Mouse (Mus musculus) cortical plate, adult 2 months (tissue): ENCODE measurements around the gene Prkacb.

Experiments
- CTCF ChIP-seq: fragments of 200-500 bp; IDR thresholded peaks from 2 replicates; pipeline ENCODE4 v1.5.1; 2011; ENCODE audit warnings: mild to moderate bottlenecking, control low read depth, low read length; ENCODE audit not compliant: insufficient read depth; ENCODE audit errors: extremely low read depth
- POLR2A ChIP-seq: fragments of 200-500 bp; IDR thresholded peaks from 2 replicates; pipeline ENCODE4 v1.6.1; 2011; ENCODE audit warnings: mild to moderate bottlenecking, low read length, control low read depth; ENCODE audit not compliant: insufficient read depth; ENCODE audit errors: extremely low read depth

DNA sequence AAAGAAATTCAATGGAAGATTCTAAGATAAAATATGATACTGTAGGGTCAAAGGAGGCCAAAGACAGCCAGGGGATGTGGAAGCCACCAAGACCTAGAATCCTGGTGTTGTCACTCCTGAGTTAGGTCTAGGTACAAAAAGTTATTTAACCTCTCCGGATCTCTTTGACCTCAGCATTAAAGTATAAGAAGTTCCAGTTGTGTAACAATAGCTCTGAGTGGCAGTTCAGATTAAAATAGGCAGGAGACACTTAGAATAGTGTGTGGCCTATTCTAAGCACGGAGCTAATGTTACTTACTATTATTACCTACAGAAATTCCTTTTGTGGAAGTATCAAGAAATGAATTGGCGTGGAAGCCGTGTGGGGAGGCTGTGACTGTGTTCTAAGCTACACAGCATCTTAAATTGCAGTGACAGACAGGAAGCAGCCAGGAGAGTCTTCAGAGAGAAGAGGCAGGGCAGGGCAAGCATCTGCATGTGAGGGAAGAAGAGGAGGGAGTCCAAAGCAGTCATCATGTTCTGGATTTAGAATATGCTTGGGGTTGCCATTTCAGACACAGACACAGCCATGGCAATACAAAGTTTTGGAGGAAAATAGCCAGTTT, 125.6 kb downstream of the Prkacb start:
- TF ChIP-seq CTCF (no peak), POLR2A (no peak)
